Mouse (Mus musculus): ENCODE results near the gene Zfp120. TPM values are rescaled to one million over a fixed set of nuclear protein-coding genes. Genes with fewer than 3 reads are reported as not detected.
"Not testable (repeated sequence)": the region's sequence is repeated elsewhere in the genome, so short reads cannot be mapped to it uniquely, and the experiment has no call there.

The Zfp120 gene
- polyA plus RNA-seq (2016; fragmentation: Nextera tagmentation; extraction: Ambion mirVana) = 5.3 and 7.4 TPM in 2 replicates

DNA sequence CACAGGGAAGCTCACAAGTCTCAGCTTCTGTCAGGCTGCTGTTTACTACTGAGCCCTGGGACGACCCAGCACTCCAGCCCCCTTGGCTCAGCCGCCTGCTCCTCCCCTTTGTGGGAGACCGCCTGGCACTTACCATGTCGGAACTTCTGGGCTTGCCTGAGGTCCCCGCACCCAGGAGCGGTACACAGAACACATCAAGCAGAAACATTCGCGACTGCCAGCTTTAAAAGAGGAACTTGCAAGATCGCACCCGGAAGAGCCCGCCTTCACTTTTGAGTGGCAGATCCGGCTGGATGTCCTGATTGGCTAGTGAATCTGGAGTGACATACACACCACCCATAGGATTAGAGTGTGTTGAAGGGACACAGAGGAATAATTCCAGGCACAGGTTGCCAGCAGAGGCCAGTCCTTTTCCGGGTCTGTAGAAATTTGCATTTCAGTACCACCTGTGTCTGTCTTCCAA is at the start of gene Zfp120:
Zfp120 (minus strand) TSS at position 274 of the 463 bp plus-strand sequence.
- Histone ChIP-seq H3K4me3 (peak within 1 kb of the TSS; percentile 61), H3K27me3 (ENCODE audit: poor library complexity, severe bottlenecking) (no peaks in the 10 kb centered on the region), H3K27ac (peak within 1 kb of the TSS; percentile 83), H3K4me1 (peaks cover 9% of the 10 kb centered on the region), H3K9me3 (peaks cover 12% of the 10 kb centered on the region; the same call in 1 of the 2 replicates), H3K36me3 (replicated peaks) (peaks cover 23% of the 10 kb centered on the region)
- peak; percentile 78 for DNase-seq (ENCODE audit: extremely low spot score, low spot score)
- WGBS = under 1% methylated on average over 13 of the region's 13 CpGs

DNA sequence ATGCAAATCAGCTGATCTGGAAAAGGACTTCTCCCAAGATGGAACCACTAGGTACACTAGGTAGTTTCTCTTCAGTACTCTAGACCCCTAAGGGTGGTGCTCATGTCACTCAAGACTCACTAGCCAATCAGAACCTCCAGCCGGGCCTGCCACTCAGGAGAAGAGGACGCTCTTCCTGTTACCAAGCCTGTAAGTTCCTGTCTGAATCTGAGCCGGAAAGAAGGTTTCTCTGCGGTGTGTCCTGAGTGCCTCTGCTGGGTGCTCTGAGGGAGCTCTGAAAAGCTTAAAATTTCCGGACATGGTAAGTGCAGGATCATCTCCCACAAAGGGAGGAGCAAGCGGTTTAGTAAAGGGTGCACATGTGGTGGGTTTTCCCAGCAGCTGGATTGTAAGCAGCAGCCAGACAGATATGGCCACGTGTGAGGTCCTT is 45.1 kb upstream of the Zfp120 start, which contains the start of gene Gm14139:
Gm14139 (plus strand) TSS at position 186 of the 430 bp plus-strand sequence.
- WGBS = 77% methylated on average over 7 of the region's 7 CpGs
- H3K27me3 ChIP-seq (ENCODE audit: poor library complexity, severe bottlenecking); H3K4me1 ChIP-seq: not testable (repeated sequence)

DNA sequence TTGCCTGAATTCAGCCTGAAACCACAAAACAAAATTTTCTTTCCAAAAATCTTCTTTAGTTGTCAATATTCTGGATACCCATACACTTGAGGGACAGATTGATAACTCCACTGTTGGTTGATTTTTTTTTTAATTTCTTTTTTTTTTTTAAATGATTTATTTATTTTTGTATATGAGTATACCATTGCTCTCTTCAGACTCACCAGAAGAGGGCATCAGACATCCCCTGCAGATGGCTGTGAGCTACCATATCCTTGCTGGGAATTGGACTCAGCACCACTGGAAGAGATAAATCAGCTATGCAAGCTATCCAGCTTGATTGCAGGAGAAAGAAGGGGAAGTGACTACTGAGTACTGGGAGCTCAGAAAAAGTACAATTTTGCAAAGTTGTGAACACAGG is 44.5 kb upstream of the Zfp120 start:
- not testable (repeated sequence) for DNase-seq (ENCODE audit: extremely low spot score, low spot score); H3K4me1 ChIP-seq; H3K4me3 ChIP-seq; H3K27me3 ChIP-seq (ENCODE audit: poor library complexity, severe bottlenecking); H3K36me3 ChIP-seq (replicated peaks); H3K27ac ChIP-seq
- peaks cover 24% of the 10 kb centered on the region for H3K9me3 ChIP-seq

More for the DNA sequence above, 45.1 kb upstream of the Zfp120 start, which contains the start of gene Gm14139:
- peaks cover 20% of the 10 kb centered on the region for H3K9me3 ChIP-seq
- not testable (repeated sequence) for H3K4me3 ChIP-seq; H3K27ac ChIP-seq; H3K36me3 ChIP-seq (replicated peaks); DNase-seq (ENCODE audit: extremely low spot score, low spot score)

DNA sequence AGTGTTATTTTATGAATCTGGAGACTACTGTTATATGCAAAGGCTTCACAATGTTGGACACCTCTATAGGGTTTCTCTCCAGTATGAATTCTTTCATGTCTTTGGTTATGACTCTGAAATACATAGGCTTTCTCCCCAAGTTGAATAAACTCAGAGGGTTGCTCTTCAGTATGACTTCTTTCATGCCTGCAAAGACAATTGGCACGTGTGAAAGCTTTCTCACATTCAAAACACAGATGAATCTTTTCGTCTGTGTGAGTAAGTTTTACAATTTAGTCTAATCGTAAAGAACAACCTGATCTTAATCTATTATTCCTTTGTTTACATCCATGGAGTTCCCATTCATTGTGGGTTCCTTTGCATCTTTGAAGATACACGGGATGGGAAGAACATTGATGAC is 43.1 kb upstream of the Zfp120 start, which contains the start of gene Gm10770:
Gm10770 (minus strand) TSS at position 101 of the 400 bp plus-strand sequence.
- not testable (repeated sequence) for H3K4me1 ChIP-seq; H3K27me3 ChIP-seq (ENCODE audit: poor library complexity, severe bottlenecking); H3K4me3 ChIP-seq; H3K27ac ChIP-seq; H3K36me3 ChIP-seq (replicated peaks); DNase-seq (ENCODE audit: extremely low spot score, low spot score)
- H3K9me3 ChIP-seq = peaks cover 24% of the 10 kb centered on the region
- WGBS = 86% methylated on average over 4 of the region's 4 CpGs

DNA sequence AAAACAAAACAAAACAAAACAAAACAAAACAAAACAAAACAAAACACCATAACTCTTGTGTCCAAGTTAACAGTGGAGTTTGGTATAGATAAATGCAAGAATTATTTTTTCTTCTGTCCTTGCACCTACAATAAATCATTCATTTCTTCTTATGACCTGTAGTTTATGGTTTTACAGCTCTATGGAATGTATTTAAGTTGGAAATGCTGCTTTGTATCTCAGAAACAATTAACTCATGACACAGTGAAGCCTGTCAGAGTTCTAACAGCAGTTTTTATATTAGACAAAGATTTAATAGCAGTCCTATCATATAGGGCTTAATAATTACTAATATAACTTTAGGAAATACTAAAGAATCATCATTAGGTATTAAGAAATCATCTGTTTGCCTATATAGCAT is 37.3 kb upstream of the Zfp120 start:
- Histone ChIP-seq H3K4me3 (no peak overlapping the region), H3K27ac (no peak overlapping the region), H3K4me1 (no peaks in the 10 kb centered on the region), H3K36me3 (replicated peaks) (no peaks in the 10 kb centered on the region), H3K27me3 (ENCODE audit: poor library complexity, severe bottlenecking) (no peaks in the 10 kb centered on the region), H3K9me3 (peaks cover 20% of the 10 kb centered on the region)
- DNase-seq (ENCODE audit: extremely low spot score, low spot score) = no peak

DNA sequence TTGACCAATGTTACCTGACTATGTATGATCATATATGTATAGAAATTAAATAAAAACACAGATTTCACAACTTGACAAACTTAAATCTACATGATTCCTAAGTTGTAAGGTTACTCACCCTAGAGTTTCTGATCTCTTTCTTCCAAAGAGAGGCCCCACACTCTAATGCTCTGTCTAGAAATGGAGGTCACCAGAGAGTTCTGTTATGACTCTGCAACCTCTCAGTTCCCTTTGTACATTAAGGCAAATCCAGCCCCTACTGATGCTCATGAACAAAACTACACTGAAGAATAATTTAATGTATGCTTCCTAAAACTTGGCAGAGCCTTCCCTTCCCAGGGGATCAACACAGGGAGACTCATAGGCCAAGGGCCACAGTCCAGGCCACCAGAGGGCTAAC is 30.2 kb upstream of the Zfp120 start:
- Histone ChIP-seq H3K9me3 (no peaks in the 10 kb centered on the region), H3K27me3 (ENCODE audit: poor library complexity, severe bottlenecking) (no peaks in the 10 kb centered on the region), H3K27ac (no peak overlapping the region), H3K36me3 (replicated peaks) (no peaks in the 10 kb centered on the region), H3K4me1 (no peaks in the 10 kb centered on the region), H3K4me3 (no peak overlapping the region)
- no peak for DNase-seq (ENCODE audit: extremely low spot score, low spot score)

DNA sequence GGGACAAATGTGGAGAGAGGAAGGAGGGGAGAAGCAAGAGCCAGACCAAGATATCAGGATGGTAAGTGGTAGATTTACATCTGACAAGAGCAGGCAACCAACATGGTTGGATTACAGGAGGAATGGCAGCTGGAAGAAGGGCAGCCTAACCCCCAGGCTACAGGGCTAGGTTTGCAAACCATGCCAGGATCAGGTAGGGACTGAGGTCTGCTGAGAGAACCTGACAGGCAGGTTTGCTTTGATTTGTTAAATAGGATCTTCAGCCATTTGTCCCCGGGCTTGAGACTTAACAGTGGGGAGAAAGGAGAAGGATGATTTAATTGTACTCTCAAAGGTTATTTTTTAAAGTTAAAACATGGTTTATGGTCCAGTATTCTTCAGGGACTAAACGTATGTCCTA is 3.7 kb downstream of the Zfp120 start:
- DNase-seq (ENCODE audit: extremely low spot score, low spot score) = no peak
- 91% methylated on average over 2 of the region's 2 CpGs for WGBS

DNA sequence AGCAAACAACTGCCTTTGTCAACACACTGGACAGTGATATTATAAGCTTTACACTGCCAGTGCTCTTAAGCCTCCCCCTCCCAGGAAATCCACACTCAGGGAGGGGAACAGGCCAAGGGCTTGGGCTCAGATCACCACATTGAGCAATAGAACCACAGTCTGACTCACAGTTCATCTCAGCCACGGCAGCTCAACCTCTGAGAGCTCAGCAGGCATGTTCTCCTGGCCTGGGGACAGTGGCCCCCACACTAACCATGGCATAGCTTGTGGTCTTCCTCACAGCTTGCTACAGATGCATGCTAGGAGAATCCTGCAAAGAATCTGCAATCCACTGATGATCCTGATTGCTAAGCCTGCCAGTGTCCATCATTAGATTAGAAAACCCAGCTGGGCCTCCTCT is 4.5 kb downstream of the Zfp120 start:
- peaks cover 54% of the 10 kb centered on the region for H3K36me3 ChIP-seq (replicated peaks)
- not testable (repeated sequence) for DNase-seq (ENCODE audit: extremely low spot score, low spot score); H3K27ac ChIP-seq; H3K4me1 ChIP-seq; H3K27me3 ChIP-seq (ENCODE audit: poor library complexity, severe bottlenecking); H3K4me3 ChIP-seq
- H3K9me3 ChIP-seq = peaks cover 46% of the 10 kb centered on the region
- WGBS = 89% methylated on average over 1 of the region's 1 CpGs

More for the DNA sequence above, 3.7 kb downstream of the Zfp120 start:
- Histone ChIP-seq H3K36me3 (replicated peaks) (peaks cover 51% of the 10 kb centered on the region), H3K4me1 (peaks cover 9% of the 10 kb centered on the region), H3K9me3 (peaks cover 39% of the 10 kb centered on the region), H3K27me3 (ENCODE audit: poor library complexity, severe bottlenecking) (no peaks in the 10 kb centered on the region), H3K27ac (no peak overlapping the region), H3K4me3 (no peak overlapping the region)

DNA sequence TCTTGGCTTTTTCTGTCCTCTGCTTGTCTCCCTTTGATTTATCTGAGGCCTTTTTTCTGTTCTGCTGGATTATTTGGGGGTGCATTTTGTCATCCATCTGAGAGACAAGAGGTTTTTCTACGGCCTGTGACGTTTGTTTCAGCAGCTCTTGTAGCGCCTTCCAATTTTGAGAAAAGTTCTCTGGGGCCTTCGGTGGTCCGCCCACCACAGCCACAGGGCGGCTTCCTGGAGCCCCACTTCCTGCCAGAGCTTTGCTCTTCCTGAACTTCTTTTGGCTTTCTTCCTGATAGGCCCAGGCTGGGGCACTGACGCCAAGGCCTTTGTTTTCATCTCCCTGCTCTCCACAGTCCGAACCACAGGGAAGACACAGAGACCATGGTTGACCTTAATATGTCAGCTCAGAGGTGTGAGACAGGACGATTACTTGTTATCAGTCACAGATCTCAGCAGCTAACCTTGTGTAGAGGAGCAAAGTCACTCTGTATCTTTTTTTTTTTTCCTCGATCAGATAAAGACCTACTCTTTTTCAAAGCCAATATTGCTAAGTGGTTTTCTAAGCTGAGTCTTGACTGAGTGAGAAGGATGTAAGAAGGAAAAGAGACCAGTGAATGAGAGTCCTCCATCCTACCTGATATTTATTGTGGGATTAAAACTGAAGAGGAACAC is 25.1 kb downstream of the Zfp120 start:
- Histone ChIP-seq H3K4me3 (no peak overlapping the region), H3K36me3 (replicated peaks) (peaks cover 31% of the 10 kb centered on the region), H3K4me1 (no peaks in the 10 kb centered on the region), H3K27ac (no peak overlapping the region), H3K9me3 (peaks cover 24% of the 10 kb centered on the region), H3K27me3 (ENCODE audit: poor library complexity, severe bottlenecking) (no peaks in the 10 kb centered on the region)
- DNase-seq (ENCODE audit: extremely low spot score, low spot score) = no peak
- 86% methylated on average over 10 of the region's 10 CpGs for WGBS

DNA sequence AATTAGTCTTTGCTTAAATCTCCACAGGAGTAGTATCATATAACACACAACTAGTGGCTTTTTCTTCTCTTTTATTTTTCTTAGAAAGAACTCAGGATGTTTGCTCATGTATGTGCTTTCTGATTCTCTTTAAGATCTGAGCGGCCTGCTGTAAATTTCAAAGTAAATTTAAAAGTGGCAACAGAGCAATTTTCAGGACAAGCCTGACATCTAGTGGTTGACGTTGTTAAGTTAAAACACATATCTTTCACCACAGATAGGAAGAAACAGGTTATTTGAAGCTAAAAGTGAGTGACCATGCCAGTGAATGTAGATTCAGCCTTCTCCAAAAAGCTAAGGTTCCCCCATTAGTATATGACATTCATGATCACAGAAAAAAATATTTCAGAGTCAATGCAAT is 36.9 kb downstream of the Zfp120 start:
- H3K36me3 ChIP-seq (replicated peaks); H3K27me3 ChIP-seq (ENCODE audit: poor library complexity, severe bottlenecking); H3K4me3 ChIP-seq; H3K27ac ChIP-seq; H3K9me3 ChIP-seq; H3K4me1 ChIP-seq; DNase-seq (ENCODE audit: extremely low spot score, low spot score): not testable (repeated sequence)
- WGBS = 26% methylated on average over 2 of the region's 2 CpGs

Other genes with a start within 250 kb of the Zfp120 start
- not detected in 2 replicates for gene Gm10770, start 43.0 kb upstream of the Zfp120 start, polyA plus RNA-seq (2016; fragmentation: Nextera tagmentation; extraction: Ambion mirVana)
- not detected in 2 replicates for gene Gm14139, start 45.0 kb upstream of the Zfp120 start, polyA plus RNA-seq (2016; fragmentation: Nextera tagmentation; extraction: Ambion mirVana)
- gene Zfp937, start 81.4 kb upstream of the Zfp120 start, polyA plus RNA-seq (2016; fragmentation: Nextera tagmentation; extraction: Ambion mirVana) = 10.2 and 10.7 TPM in 2 replicates
- 4.2 and 5.0 TPM in 2 replicates for gene Gm21994, start 118.9 kb upstream of the Zfp120 start, polyA plus RNA-seq (2016; fragmentation: Nextera tagmentation; extraction: Ambion mirVana)
- gene Gm14124, start 120.8 kb upstream of the Zfp120 start, polyA plus RNA-seq (2016; fragmentation: Nextera tagmentation; extraction: Ambion mirVana) = 0.05 TPM in 2 replicates
- gene Gm10130, start 187.0 kb upstream of the Zfp120 start, polyA plus RNA-seq (2016; fragmentation: Nextera tagmentation; extraction: Ambion mirVana) = 1.3 and 1.4 TPM in 2 replicates
- gene 3300002I08Rik, start 226.1 kb upstream of the Zfp120 start, polyA plus RNA-seq (2016; fragmentation: Nextera tagmentation; extraction: Ambion mirVana) = 7.6 and 8.4 TPM in 2 replicates

Data from forebrain, embryonic 10.5 days (tissue).